Mouse (Mus musculus) liver, adult 2 months (tissue): Measurements from ENCODE around the gene Znhit2. TPM values are rescaled to one million over a fixed set of nuclear protein-coding genes. Genes with fewer than 3 reads are reported as not detected.
A peak's percentile ranks its signal among the peaks of the same experiment; 100 is the strongest.
"Not testable (repeated sequence)": the region's sequence is repeated elsewhere in the genome, so short reads cannot be mapped to it uniquely, and the experiment has no call there.

Source experiments
- DNase-seq: peaks from one replicate; pipeline ENCODE4 v3.0.0-alpha.2; 2011; ENCODE audit warnings: low read depth, low spot score; ENCODE audit errors: extremely low read depth
- H3K27ac ChIP-seq: fragments of 200-500 bp; replicated peaks from 2 replicates; pipeline ENCODE4 v1.5.1; 2012; ENCODE audit warnings: low read depth, mild to moderate bottlenecking, control low read depth, inconsistent platforms, low read length; ENCODE audit not compliant: insufficient read depth
- H3K27me3 ChIP-seq: fragments of 200-500 bp; 2 replicates; pipeline ENCODE4 v1.6.1; 2012; ENCODE audit warnings: mild to moderate bottlenecking, moderate library complexity, low read length, inconsistent platforms; ENCODE audit not compliant: control insufficient read depth, insufficient read depth
- H3K36me3 ChIP-seq: fragments of 200-500 bp; 2 replicates; pipeline ENCODE4 v1.6.1; 2012; ENCODE audit warnings: low read length, inconsistent platforms; ENCODE audit not compliant: control insufficient read depth, insufficient read depth
- H3K4me1 ChIP-seq: fragments of 200-500 bp; 2 replicates; pipeline ENCODE4 v1.6.1; 2011; ENCODE audit warnings: low read length; ENCODE audit not compliant: control insufficient read depth, insufficient read depth
- H3K4me3 ChIP-seq: fragments of 200-500 bp; 2 replicates; pipeline ENCODE4 v1.5.1; 2011; ENCODE audit warnings: low read depth, mild to moderate bottlenecking, control low read depth, low read length, moderate library complexity; ENCODE audit not compliant: insufficient read depth
- H3K79me2 ChIP-seq: fragments of 200-500 bp; 2 replicates; pipeline ENCODE4 v1.6.1; 2012; ENCODE audit warnings: inconsistent platforms, mild to moderate bottlenecking, low read length, moderate library complexity; ENCODE audit not compliant: control insufficient read depth, insufficient read depth
- H3K9ac ChIP-seq: fragments of 200-500 bp; 2 replicates; pipeline ENCODE4 v1.6.1; 2012; ENCODE audit warnings: low read depth, mild to moderate bottlenecking, control low read depth, inconsistent platforms, low read length
- CTCF ChIP-seq: fragments of 200-500 bp; IDR thresholded peaks from 2 replicates; pipeline ENCODE4 v1.5.1; 2011; ENCODE audit warnings: low read depth, low read length, control low read depth
- POLR2A ChIP-seq: fragments of 200-500 bp; IDR thresholded peaks from 2 replicates; pipeline ENCODE4 v1.6.1; 2011; ENCODE audit warnings: low read length, control low read depth; ENCODE audit not compliant: insufficient read depth; ENCODE audit errors: extremely low read depth
- WGBS: fragments of 180-500 bp; shearing (Covaris S2); methylation state at CpG from one replicate; pipeline ENCODE4 v1.1.7; 2018; 5-methylcytosine and 5-hydroxymethylcytosine counted together
- polyA plus RNA-seq: library from polyadenylated mRNA; depleted of rRNA; stranded (reverse); fragments of >200 nt; gene quantifications from 2 replicates; pipeline ENCODE4 v1.2.3, GENCODE M21; 2012
- total RNA-seq: library from RNA; depleted of rRNA; stranded (reverse); fragments of >200 nt; gene quantifications from 2 replicates; pipeline ENCODE4 v1.2.3, GENCODE M21; 2014

Gene Znhit2
- total and polyA plus RNA-seq, 2 experiments: 10.9 to 52.6 TPM

GRCm38 (mm10) chr19:6044102-6044501, 16.9 kb upstream of the Znhit2 start:
- peak; percentile 38; the same call in 1 of the 2 replicates for TF ChIP-seq CTCF
- H3K36me3 ChIP-seq, H3K9ac ChIP-seq, H3K27ac ChIP-seq, H3K27me3 ChIP-seq, H3K4me3 ChIP-seq: not testable (repeated sequence)
- Histone ChIP-seq H3K4me1 (peaks cover 22% of the 10 kb centered on the region), H3K79me2 (peaks cover 21% of the 10 kb centered on the region; the same call in 1 of the 2 replicates)
- peak; percentile 61 for DNase-seq
- 41% methylated on average over 4 of the region's 4 CpGs for WGBS

GRCm38 (mm10) chr19:6045366-6046293, 15.4 kb upstream of the Znhit2 start:
- 5% methylated on average over 20 of the region's 20 CpGs for WGBS
- Histone ChIP-seq H3K4me3 (peak overlapping the region; percentile 69), H3K36me3 (peaks cover 18% of the 10 kb centered on the region; the same call in 1 of the 2 replicates), H3K27ac (peak overlapping the region; percentile 100), H3K4me1 (peaks cover 30% of the 10 kb centered on the region), H3K79me2 (peaks cover 25% of the 10 kb centered on the region; the same call in 1 of the 2 replicates), H3K27me3 (no peaks in the 10 kb centered on the region), H3K9ac (peak overlapping the region; percentile 91)
- TF ChIP-seq POLR2A (no peak), CTCF (peak; percentile 3; the same call in 1 of the 2 replicates)
- DNase-seq: peak; percentile 71

GRCm38 (mm10) chr19:6046294-6047153, 14.5 kb upstream of the Znhit2 start, which contains the start of gene Syvn1:
Gene Syvn1 (plus strand): TSS chr19:6046576.
- peak; percentile 95 for DNase-seq
- Histone ChIP-seq H3K9ac (peak within 1 kb of the TSS; percentile 91), H3K27ac (peak within 1 kb of the TSS; percentile 100), H3K27me3 (no peaks in the 10 kb centered on the region), H3K79me2 (peaks cover 25% of the 10 kb centered on the region; the same call in 1 of the 2 replicates), H3K36me3 (peaks cover 20% of the 10 kb centered on the region; the same call in 1 of the 2 replicates), H3K4me3 (peak within 1 kb of the TSS; percentile 69), H3K4me1 (peaks cover 30% of the 10 kb centered on the region)
- WGBS: under 1% methylated on average over 65 of the region's 65 CpGs
- TF ChIP-seq CTCF: no peak
- TF ChIP-seq POLR2A: peak; percentile 75

GRCm38 (mm10) chr19:6047154-6047898, 13.7 kb upstream of the Znhit2 start:
- Histone ChIP-seq H3K27me3 (no peaks in the 10 kb centered on the region), H3K79me2 (peaks cover 25% of the 10 kb centered on the region; the same call in 1 of the 2 replicates), H3K27ac (peak overlapping the region; percentile 88), H3K4me3 (peak overlapping the region; percentile 69), H3K4me1 (peaks cover 22% of the 10 kb centered on the region), H3K36me3 (peaks cover 27% of the 10 kb centered on the region), H3K9ac (peak overlapping the region; percentile 78)
- DNase-seq: no peak
- WGBS: 1% methylated on average over 42 of the region's 44 CpGs
- no peak for TF ChIP-seq POLR2A
- no peak for TF ChIP-seq CTCF

GRCm38 (mm10) chr19:6047899-6048166, 13.2 kb upstream of the Znhit2 start:
- H3K27ac ChIP-seq: peak overlapping the region; percentile 88; the same call in 1 of the 2 replicates
- TF ChIP-seq POLR2A (no peak), CTCF (no peak)
- 52% methylated on average over 8 of the region's 8 CpGs for WGBS
- H3K36me3 ChIP-seq: peaks cover 32% of the 10 kb centered on the region
- peak overlapping the region; percentile 78 for H3K9ac ChIP-seq
- no peaks in the 10 kb centered on the region for H3K27me3 ChIP-seq
- H3K79me2 ChIP-seq: peaks cover 25% of the 10 kb centered on the region; the same call in 1 of the 2 replicates
- DNase-seq: no peak
- peaks cover 22% of the 10 kb centered on the region for H3K4me1 ChIP-seq
- peak overlapping the region; percentile 69 for H3K4me3 ChIP-seq
